Mouse (Mus musculus) adipocyte (in vitro differentiated cells): ENCODE results near the gene Trim8.
A peak's percentile ranks its signal among the peaks of the same experiment; 100 is the strongest.

Experiments
- DNase-seq: peaks from one replicate; pipeline ENCODE4 v3.0.0-alpha.2; 2016; ENCODE audit warnings: low spot score

Gene Trim8

GRCm38 (mm10) chr19:46501401-46502068 is at the start of gene Trim8:
Gene Trim8, plus strand, starts transcription at chr19:46501702.
- DNase-seq: peak; percentile 90

GRCm38 (mm10) chr19:46452052-46452827 is 49.3 kb upstream of the Trim8 start:
- peak; percentile 89 for DNase-seq

GRCm38 (mm10) chr19:46452916-46453315 is 48.6 kb upstream of the Trim8 start:
- DNase-seq: no peak

- DNase-seq: no peak
Measured at GRCm38 (mm10) chr19:46454126-46454880, 47.2 kb upstream of the Trim8 start.

GRCm38 (mm10) chr19:46455032-46455431 is 46.5 kb upstream of the Trim8 start:
- DNase-seq: no peak

GRCm38 (mm10) chr19:46455556-46455955 is 45.9 kb upstream of the Trim8 start:
- no peak for DNase-seq

GRCm38 (mm10) chr19:46456018-46456735 is 45.3 kb upstream of the Trim8 start:
- peak; percentile 93 for DNase-seq

GRCm38 (mm10) chr19:46457798-46458197 is 43.7 kb upstream of the Trim8 start:
- peak; percentile 89 for DNase-seq

GRCm38 (mm10) chr19:46459256-46459655 is 42.2 kb upstream of the Trim8 start:
- no peak for DNase-seq

- no peak for DNase-seq
Measured at GRCm38 (mm10) chr19:46459889-46460288, 41.6 kb upstream of the Trim8 start.

GRCm38 (mm10) chr19:46462574-46462973 is 38.9 kb upstream of the Trim8 start:
- no peak for DNase-seq

GRCm38 (mm10) chr19:46463446-46463845 is 38.1 kb upstream of the Trim8 start:
- DNase-seq: no peak

GRCm38 (mm10) chr19:46466160-46466559 is 35.3 kb upstream of the Trim8 start:
- DNase-seq: no peak

GRCm38 (mm10) chr19:46467051-46467503 is 34.4 kb upstream of the Trim8 start:
- no peak for DNase-seq

- no peak for DNase-seq
Measured at GRCm38 (mm10) chr19:46470364-46471240, 30.9 kb upstream of the Trim8 start.

- no peak for DNase-seq
Measured at GRCm38 (mm10) chr19:46471324-46472093, 30.0 kb upstream of the Trim8 start.

GRCm38 (mm10) chr19:46477432-46477845 is 24.1 kb upstream of the Trim8 start:
- DNase-seq: no peak

GRCm38 (mm10) chr19:46478242-46478641 is 23.3 kb upstream of the Trim8 start:
- DNase-seq: peak; percentile 97

- DNase-seq: peak; percentile 75
Measured at GRCm38 (mm10) chr19:46478826-46479225, 22.7 kb upstream of the Trim8 start.
